Mouse (Mus musculus) retina, adult 2 months (tissue): ENCODE data around the gene Gprc5c.

Source experiments
- DNase-seq: peaks from one replicate; pipeline ENCODE4 v3.0.0-alpha.2; 2012; ENCODE audit warnings: low read depth, low spot score

The Gprc5c gene

GRCm38 (mm10) chr11:114833166-114833565, 17.8 kb upstream of the Gprc5c start:
- DNase-seq = no peak

GRCm38 (mm10) chr11:114843818-114844463, 7.0 kb upstream of the Gprc5c start:
- no peak for DNase-seq

- no peak for DNase-seq
Measured at GRCm38 (mm10) chr11:114844464-114845220, 6.3 kb upstream of the Gprc5c start.

GRCm38 (mm10) chr11:114846336-114846735, 4.6 kb upstream of the Gprc5c start:
- no peak for DNase-seq

GRCm38 (mm10) chr11:114847008-114847407, 3.9 kb upstream of the Gprc5c start:
- no peak for DNase-seq

- no peak for DNase-seq
Measured at GRCm38 (mm10) chr11:114849572-114849971, 1.4 kb upstream of the Gprc5c start.

GRCm38 (mm10) chr11:114850066-114850451, 893 bp upstream of the Gprc5c start:
- DNase-seq = no peak

- DNase-seq = no peak
Measured at GRCm38 (mm10) chr11:114851269-114851607, 286 bp downstream of the Gprc5c start.

GRCm38 (mm10) chr11:114851608-114852310, 807 bp downstream of the Gprc5c start:
- no peak for DNase-seq

GRCm38 (mm10) chr11:114852311-114853173, 1.6 kb downstream of the Gprc5c start:
- no peak for DNase-seq

- no peak for DNase-seq
Measured at GRCm38 (mm10) chr11:114853174-114853838, 2.4 kb downstream of the Gprc5c start.

GRCm38 (mm10) chr11:114854581-114854980, 3.6 kb downstream of the Gprc5c start:
- no peak for DNase-seq

- no peak for DNase-seq
Measured at GRCm38 (mm10) chr11:114856125-114856524, 5.2 kb downstream of the Gprc5c start.

- no peak for DNase-seq
Measured at GRCm38 (mm10) chr11:114858641-114859040, 7.7 kb downstream of the Gprc5c start.

GRCm38 (mm10) chr11:114861057-114861456, 10.1 kb downstream of the Gprc5c start:
- DNase-seq = no peak

- no peak for DNase-seq
Measured at GRCm38 (mm10) chr11:114862687-114863086, 11.7 kb downstream of the Gprc5c start.

- DNase-seq = no peak
Measured at GRCm38 (mm10) chr11:114863918-114864420, 13.0 kb downstream of the Gprc5c start.

- DNase-seq = no peak
Measured at GRCm38 (mm10) chr11:114865999-114866398, 15.0 kb downstream of the Gprc5c start.

- no peak for DNase-seq
Measured at GRCm38 (mm10) chr11:114866486-114867360, 15.8 kb downstream of the Gprc5c start.
